Mouse (Mus musculus) testis, adult 2 months (tissue): ENCODE data around the gene Gcnt7.

Source experiments
- CTCF ChIP-seq: fragments of 200-500 bp; IDR thresholded peaks from 2 replicates; pipeline ENCODE4 v1.5.1; 2012; ENCODE audit warnings: low read depth, mild to moderate bottlenecking, inconsistent platforms, low read length, moderate library complexity; ENCODE audit not compliant: control insufficient read depth, insufficient read depth, insufficient replicate concordance
- POLR2A ChIP-seq: fragments of 200-500 bp; IDR thresholded peaks from 2 replicates; pipeline ENCODE4 v1.6.1; 2012; ENCODE audit warnings: low read depth, mild to moderate bottlenecking, inconsistent platforms, low read length, moderate library complexity; ENCODE audit not compliant: control insufficient read depth

- TF ChIP-seq CTCF (no peak), POLR2A (no peak)
Observed at GRCm38 (mm10) chr2:172411091-172411490, 47.3 kb downstream of the Gcnt7 start.
